Mouse (Mus musculus): ENCODE measurements around the gene Rwdd3.

Rwdd3 gene

GRCm38 (mm10) chr3:121171243-121171871 lies at the start of gene Rwdd3:
Gene Rwdd3 (minus strand): TSS chr3:121171695.
- peak; percentile 90 for DNase-seq

- no peak for DNase-seq
Observed at GRCm38 (mm10) chr3:121217011-121217410, 45.5 kb upstream of the Rwdd3 start.

- DNase-seq = no peak
Observed at GRCm38 (mm10) chr3:121213501-121213900, 42.0 kb upstream of the Rwdd3 start.

GRCm38 (mm10) chr3:121212156-121212555 lies 40.7 kb upstream of the Rwdd3 start:
- no peak for DNase-seq

GRCm38 (mm10) chr3:121208994-121209393 lies 37.5 kb upstream of the Rwdd3 start:
- DNase-seq = no peak

- DNase-seq = no peak
Observed at GRCm38 (mm10) chr3:121206202-121206882, 34.8 kb upstream of the Rwdd3 start.

- DNase-seq = no peak
Observed at GRCm38 (mm10) chr3:121202638-121203037, 31.1 kb upstream of the Rwdd3 start.

- no peak for DNase-seq
Observed at GRCm38 (mm10) chr3:121201012-121201747, 29.7 kb upstream of the Rwdd3 start.

GRCm38 (mm10) chr3:121189199-121189598 lies 17.7 kb upstream of the Rwdd3 start:
- DNase-seq = no peak

- DNase-seq = no peak
Observed at GRCm38 (mm10) chr3:121187510-121187909, 16.0 kb upstream of the Rwdd3 start.

- no peak for DNase-seq
Observed at GRCm38 (mm10) chr3:121186925-121187324, 15.4 kb upstream of the Rwdd3 start.

- DNase-seq = no peak
Observed at GRCm38 (mm10) chr3:121185197-121185596, 13.7 kb upstream of the Rwdd3 start.

- no peak for DNase-seq
Observed at GRCm38 (mm10) chr3:121176011-121176410, 4.5 kb upstream of the Rwdd3 start.

- DNase-seq = no peak
Observed at GRCm38 (mm10) chr3:121174248-121174945, 2.9 kb upstream of the Rwdd3 start.

- no peak for DNase-seq
Observed at GRCm38 (mm10) chr3:121172718-121173117, 1.2 kb upstream of the Rwdd3 start.

GRCm38 (mm10) chr3:121171872-121172265 lies 374 bp upstream of the Rwdd3 start:
- DNase-seq = no peak

GRCm38 (mm10) chr3:121170631-121171030 lies 864 bp downstream of the Rwdd3 start:
- no peak for DNase-seq

GRCm38 (mm10) chr3:121169092-121169942 lies 2.2 kb downstream of the Rwdd3 start:
- no peak for DNase-seq

- DNase-seq = no peak
Observed at GRCm38 (mm10) chr3:121168581-121168980, 2.9 kb downstream of the Rwdd3 start.

- peak; percentile 25 for DNase-seq
Observed at GRCm38 (mm10) chr3:121163271-121163819, 8.2 kb downstream of the Rwdd3 start.

- no peak for DNase-seq
Observed at GRCm38 (mm10) chr3:121161661-121162060, 9.8 kb downstream of the Rwdd3 start.

- no peak for DNase-seq
Observed at GRCm38 (mm10) chr3:121160424-121160823, 11.1 kb downstream of the Rwdd3 start.

All from kidney, adult 11 months (tissue).